Mouse (Mus musculus) cortical plate, adult 2 months (tissue): ENCODE data around the gene Stom.

Source experiments
- CTCF ChIP-seq: fragments of 200-500 bp; IDR thresholded peaks from 2 replicates; pipeline ENCODE4 v1.5.1; 2011; ENCODE audit warnings: mild to moderate bottlenecking, control low read depth, low read length; ENCODE audit not compliant: insufficient read depth; ENCODE audit errors: extremely low read depth
- POLR2A ChIP-seq: fragments of 200-500 bp; IDR thresholded peaks from 2 replicates; pipeline ENCODE4 v1.6.1; 2011; ENCODE audit warnings: mild to moderate bottlenecking, low read length, control low read depth; ENCODE audit not compliant: insufficient read depth; ENCODE audit errors: extremely low read depth

- TF ChIP-seq CTCF: no peak
- no peak for TF ChIP-seq POLR2A
These were observed 42.5 kb upstream of the Stom start for GRCm38 (mm10) chr2:35379306-35379705.
